25 mouse cellular contexts compared by ENCODE assay signal in the genomic region with DNA sequence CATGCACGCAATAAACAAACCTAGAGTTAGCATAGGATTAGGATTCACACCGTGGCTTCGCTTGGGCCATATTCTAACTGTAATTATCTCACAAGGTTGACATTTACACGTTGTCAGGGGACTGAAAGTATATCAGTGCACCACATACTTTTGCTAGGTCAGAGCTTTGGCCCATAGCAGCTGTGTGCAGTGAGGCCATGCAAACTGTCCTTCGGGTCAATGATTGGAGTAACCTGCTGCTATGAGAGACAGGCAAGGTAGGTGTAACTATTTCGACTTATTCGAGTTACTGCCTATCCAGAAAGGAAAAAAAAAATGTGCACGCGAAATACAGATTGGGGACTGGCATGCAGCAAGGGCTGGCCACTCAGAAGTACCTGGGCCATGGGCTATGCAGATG. TPM values are rescaled to one million over a fixed set of nuclear protein-coding genes. Genes with fewer than 3 reads are reported as not detected.
A peak's percentile ranks its signal among the peaks of the same experiment; 100 is the strongest.
DNase-seq lines count a peak whose midpoint lies in the region; ATAC-seq and TF ChIP-seq lines count a peak whose summit lies in the region.
"Had no signal": no experiment of that assay in that cellular context is flagged by ENCODE, and none has a peak within 500 bp of the region (broad histone marks: within the 10 kb centered on the region; RNA-seq: fewer than 3 reads in every experiment).

No protein-coding gene starts in this region.

- no peak for TF ChIP-seq CTCF in liver, postnatal 0 days (IDR thresholded peaks at IDR 0.05; ENCODE audit: low read depth)

- DNase-seq in heart, adult 11 months = peak; percentile 77
- DNase-seq in liver, postnatal 0 days = no peak
- DNase-seq in liver = no peak
- DNase-seq: adrenal gland, postnatal 10 days; adrenal gland, postnatal 36 days; cerebellum, adult 18-20 months; cerebellum, adult 9-10 months; cerebellum, postnatal 14 days; forebrain, postnatal 0 days; gastrocnemius, adult 2 months; gastrocnemius, postnatal 14 days; heart, adult 18-20 months; heart, postnatal 14 days; heart, postnatal 4 days had no signal

- no peak overlapping the region for H3K4me2 ChIP-seq in heart, embryonic 12.5 days
- no peak overlapping the region for H3K4me2 ChIP-seq in kidney, embryonic 15.5 days
- no peak overlapping the region for H3K4me2 ChIP-seq in kidney, embryonic 14.5 days (replicated peaks; ENCODE audit: low read depth, low read length)
- H3K4me2 ChIP-seq in liver, postnatal 0 days (ENCODE audit: low read depth, low read length) = no peak overlapping the region
- H3K4me2 ChIP-seq: embryonic facial prominence, embryonic 12.5 days; embryonic facial prominence, embryonic 15.5 days; heart, embryonic 13.5 days; hindbrain, embryonic 14.5 days had no signal

- no peak overlapping the region for H3K4me3 ChIP-seq in heart, embryonic 12.5 days
- H3K4me3 ChIP-seq in kidney, embryonic 15.5 days (replicated peaks) = no peak overlapping the region
- H3K4me3 ChIP-seq in kidney, embryonic 14.5 days (ENCODE audit: low read length) = no peak overlapping the region
- H3K4me3 ChIP-seq in liver, postnatal 0 days (ENCODE audit: low read depth, low read length) = no peak overlapping the region
- H3K4me3 ChIP-seq: embryonic facial prominence, embryonic 12.5 days; embryonic facial prominence, embryonic 15.5 days; gastrocnemius, adult 2 months; heart, embryonic 13.5 days had no signal

- no peaks in the 10 kb centered on the region for H3K9me3 ChIP-seq in heart, embryonic 12.5 days (replicated peaks)
- no peaks in the 10 kb centered on the region for H3K9me3 ChIP-seq in kidney, embryonic 15.5 days (replicated peaks)
- no peaks in the 10 kb centered on the region for H3K9me3 ChIP-seq in kidney, embryonic 14.5 days (ENCODE audit: control insufficient read depth, low read length)
- no peaks in the 10 kb centered on the region for H3K9me3 ChIP-seq in liver, postnatal 0 days (ENCODE audit: low read length)
- H3K9me3 ChIP-seq: embryonic facial prominence, embryonic 12.5 days; embryonic facial prominence, embryonic 15.5 days; G1E; heart, embryonic 13.5 days had no signal

- H3K27me3 ChIP-seq in heart, embryonic 12.5 days (replicated peaks) = no peaks in the 10 kb centered on the region
- H3K27me3 ChIP-seq in kidney, embryonic 15.5 days = no peaks in the 10 kb centered on the region
- no peaks in the 10 kb centered on the region for H3K27me3 ChIP-seq in kidney, embryonic 14.5 days (ENCODE audit: control insufficient read depth, insufficient read depth, low read length)
- H3K27me3 ChIP-seq in liver, postnatal 0 days (ENCODE audit: insufficient read depth, low read length) = no peaks in the 10 kb centered on the region
- H3K27me3 ChIP-seq: embryonic facial prominence, embryonic 12.5 days; embryonic facial prominence, embryonic 15.5 days; heart, embryonic 13.5 days; Patski had no signal

- no peak overlapping the region for H3K27ac ChIP-seq in heart, embryonic 12.5 days (ENCODE audit: poor library complexity, severe bottlenecking)
- peak overlapping the region; percentile 37 for H3K27ac ChIP-seq in kidney, embryonic 15.5 days
- no peak overlapping the region for H3K27ac ChIP-seq in kidney, embryonic 14.5 days (ENCODE audit: low read depth, low read length)
- H3K27ac ChIP-seq in liver, postnatal 0 days (ENCODE audit: low read depth) = 0 out of 2 replicates have a peak overlapping the region, but pooled peaks have one; percentile 22
- H3K27ac ChIP-seq: embryonic facial prominence, embryonic 12.5 days; embryonic facial prominence, embryonic 15.5 days; gastrocnemius, adult 2 months; heart, embryonic 13.5 days; hindbrain, embryonic 14.5 days; hindbrain, postnatal 0 days had no signal

- H3K4me1 ChIP-seq in heart, embryonic 12.5 days (replicated peaks) = peaks cover 10% of the 10 kb centered on the region
- peaks cover 42% of the 10 kb centered on the region for H3K4me1 ChIP-seq in kidney, embryonic 15.5 days
- peaks cover 15% of the 10 kb centered on the region for H3K4me1 ChIP-seq in kidney, embryonic 14.5 days (ENCODE audit: control insufficient read depth, insufficient read depth, low read length)
- peaks cover 35% of the 10 kb centered on the region for H3K4me1 ChIP-seq in liver, postnatal 0 days (ENCODE audit: insufficient read depth)

- H3K36me3 ChIP-seq in heart, embryonic 12.5 days = no peaks in the 10 kb centered on the region
- H3K36me3 ChIP-seq in kidney, embryonic 15.5 days = peaks cover 11% of the 10 kb centered on the region
- 0 out of 2 replicates have a peak, but pooled peaks cover 3% of the 10 kb centered on the region for H3K36me3 ChIP-seq in kidney, embryonic 14.5 days (ENCODE audit: control insufficient read depth, insufficient read depth, low read length)
- 0 out of 2 replicates have a peak, but pooled peaks cover 2% of the 10 kb centered on the region for H3K36me3 ChIP-seq in liver, postnatal 0 days (replicated peaks; ENCODE audit: insufficient read depth, low read length)
- H3K36me3 ChIP-seq: embryonic facial prominence, embryonic 15.5 days had no signal

- ATAC-seq in heart, embryonic 12.5 days (ENCODE audit: insufficient number of reproducible peaks, low FRiP score) = no peak
- ATAC-seq in kidney, embryonic 15.5 days (replicated peaks; ENCODE audit: low FRiP score) = no peak
- no peak for ATAC-seq in kidney, embryonic 14.5 days (ENCODE audit: low FRiP score, low TSS enrichment)
- ATAC-seq in liver, postnatal 0 days = no peak
- ATAC-seq: forebrain, embryonic 14.5 days; forebrain, postnatal 0 days; hindbrain, postnatal 0 days; Patski had no signal

- 80% methylated on average over 9 of the region's 9 CpGs for WGBS in heart, embryonic 12.5 days
- 62% methylated on average over 9 of the region's 9 CpGs for WGBS in kidney, embryonic 15.5 days
- 70% methylated on average over 9 of the region's 9 CpGs for WGBS in kidney, embryonic 14.5 days
- WGBS in liver, postnatal 0 days (ENCODE audit: insufficient replicate concordance) = 68% methylated on average over 9 of the region's 9 CpGs

- no peak for TF ChIP-seq EP300 in liver, postnatal 0 days (IDR thresholded peaks at IDR 0.05; ENCODE audit: low read depth)

- no peak overlapping the region for H3K9ac ChIP-seq in heart, embryonic 12.5 days
- H3K9ac ChIP-seq in kidney, embryonic 15.5 days = no peak overlapping the region
- no peak overlapping the region for H3K9ac ChIP-seq in kidney, embryonic 14.5 days (ENCODE audit: low read depth, low read length)
- H3K9ac ChIP-seq in liver, postnatal 0 days (replicated peaks) = no peak overlapping the region
- H3K9ac ChIP-seq: embryonic facial prominence, embryonic 12.5 days; embryonic facial prominence, embryonic 15.5 days; forebrain, postnatal 0 days; heart, embryonic 13.5 days; hindbrain, embryonic 14.5 days had no signal

RNA-seq across cellular contexts. Expression of a gene that starts 24.9 kb away (rescaled TPM):
- 18.5 and 20.2 TPM in 2 replicates for polyA plus RNA-seq in heart, embryonic 12.5 days (2016; fragmentation: Nextera tagmentation; extraction: Ambion mirVana)
- 46.6 and 47.6 TPM in 2 replicates for polyA plus RNA-seq in kidney, embryonic 15.5 days (2015; fragmentation: Nextera tagmentation; extraction: Ambion mirVana)
- 38.9 and 50.4 TPM in 2 replicates for polyA plus RNA-seq in kidney, embryonic 14.5 days (2014; fragmentation: Nextera tagmentation; extraction: Ambion mirVana)
- polyA plus RNA-seq in liver, postnatal 0 days (2015; fragmentation: Nextera tagmentation; extraction: Ambion mirVana) = 6.6 and 8.0 TPM in 2 replicates

Comparison
In these comparisons a context has a peak if more than half of its experiments do, and no peak if none do; other contexts are left out.
1. H3K27ac ChIP-seq: peak in kidney, embryonic 15.5 days (single experiment) and liver, postnatal 0 days (single experiment); none in heart, embryonic 12.5 days (single experiment) and kidney, embryonic 14.5 days (single experiment).